Mouse (Mus musculus) small intestine, adult 2 months (tissue): ENCODE data around the gene Stk38.

Experiments used
- CTCF ChIP-seq: fragments of 200-500 bp; IDR thresholded peaks from 2 replicates; pipeline ENCODE4 v1.5.1; 2012; ENCODE audit warnings: low read depth, mild to moderate bottlenecking, control low read depth, inconsistent platforms, low read length, moderate library complexity, mixed read lengths; ENCODE audit not compliant: insufficient replicate concordance, insufficient read length; ENCODE audit errors: extremely low read depth
- POLR2A ChIP-seq: fragments of 200-500 bp; IDR thresholded peaks from 2 replicates; pipeline ENCODE4 v1.6.1; 2012; ENCODE audit warnings: low read depth, mild to moderate bottlenecking, control low read depth, inconsistent platforms, low read length, moderate library complexity

GRCm38 (mm10) chr17:29009181-29009580, 1.4 kb upstream of the Stk38 start:
- TF ChIP-seq POLR2A: no peak
- no peak for TF ChIP-seq CTCF
